Mouse (Mus musculus) embryonic stem cell, embryonic (primary cell): ENCODE measurements around the gene Dhrs1.

ENCODE experiments used
- CTCF ChIA-PET, 4 experiments: fragments of 300-600 bp in 2 of 4; fragments of 350-600 bp in 2 of 4; sonication (Branson Sonifier 250); formaldehyde crosslinking; loops; one replicate each; lab custom pipeline; 2022; ENCODE audit warnings: inconsistent platforms in 2 of 4; lab: Charles Lee
- POLR2A ChIA-PET, 4 experiments: fragments of 300-600 bp in 2 of 4; fragments of 350-600 bp in 2 of 4; sonication (Branson Sonifier 250); formaldehyde crosslinking; loops; one replicate each; lab custom pipeline; 2022; ENCODE audit warnings: antibody characterized with exemption in 4 of 4, inconsistent platforms in 1 of 4; lab: Charles Lee

The Dhrs1 gene

GRCm38 (mm10) chr14:55777176-55777575 is 31.7 kb upstream of the Dhrs1 start:
- ChIA-PET CTCF (interaction anchor here in 2 of 4 experiments (0.6 to 1.6 kb wide), 7 partner anchors 15 to 696 kb away, joined by 3 to 5 read pairs (median 4); no protein-coding TSS in a partner anchor), POLR2A (interaction anchor here in 2 of 4 experiments (0.6 to 1.2 kb wide), 5 partner anchors 17 to 143 kb away, joined by 3 to 6 read pairs (median 3); partner anchors contain the start of gene Mdp1 (in 1 of the 2))

- ChIA-PET POLR2A (interaction anchor here in 2 of 4 experiments (0.6 to 0.9 kb wide), 6 partner anchors 16 to 158 kb away, joined by 3 to 6 read pairs (median 3); partner anchors contain the start of gene Mdp1 (in 1 of the 2)), CTCF (interaction anchor here in 2 of 4 experiments (0.6 to 1.6 kb wide), 7 partner anchors 15 to 696 kb away, joined by 3 to 5 read pairs (median 4); no protein-coding TSS in a partner anchor)
These were observed 31.2 kb upstream of the Dhrs1 start for GRCm38 (mm10) chr14:55776711-55777110.

GRCm38 (mm10) chr14:55769087-55769703 is 23.7 kb upstream of the Dhrs1 start:
- POLR2A ChIA-PET = interaction anchor here in 2 of 4 experiments (0.9 to 2.2 kb wide), 6 partner anchors 8 to 179 kb away, joined by 3 to 7 read pairs (median 4); partner anchors contain the start of genes Ltb4r2 (in 1 of the 2), Psme2 (in 1 of the 2) and Tm9sf1 (in 1 of the 2)

GRCm38 (mm10) chr14:55768555-55768954 is 23.1 kb upstream of the Dhrs1 start:
- ChIA-PET CTCF (interaction anchor here in 3 of 4 experiments (0.5 to 2.4 kb wide), 6 partner anchors 9 to 151 kb away, joined by 3 to 15 read pairs (median 3); no protein-coding TSS in a partner anchor), POLR2A (interaction anchor here in 2 of 4 experiments (1.0 to 2.2 kb wide), 3 partner anchors 17 to 178 kb away, joined by 3 to 7 read pairs (median 4); partner anchors contain the start of genes Psme2 (in 1 of the 2) and Tm9sf1 (in 1 of the 2))

More at GRCm38 (mm10) chr14:55769087-55769703, 23.7 kb upstream of the Dhrs1 start:
- CTCF ChIA-PET = interaction anchor here in 2 of 4 experiments (0.7 to 2.4 kb wide), 5 partner anchors 11 to 105 kb away, joined by 3 to 7 read pairs (median 4); no protein-coding TSS in a partner anchor

GRCm38 (mm10) chr14:55767519-55768414 is 22.3 kb upstream of the Dhrs1 start:
- POLR2A ChIA-PET = interaction anchor here in 3 of 4 experiments (1.0 to 2.2 kb wide), 4 partner anchors 18 to 177 kb away, joined by 3 to 7 read pairs (median 4); partner anchors contain the start of genes Psme2 (in 1 of the 3) and Tm9sf1 (in 1 of the 3)
- CTCF ChIA-PET = interaction anchor here (0.5 to 2.4 kb wide), 11 partner anchors 8 to 152 kb away, joined by 3 to 15 read pairs (median 3); partner anchors contain the start of genes Ripk3 (in 1 of the 4) and Tinf2 (in 1 of the 4)

GRCm38 (mm10) chr14:55765696-55766095 is 20.2 kb upstream of the Dhrs1 start, which contains the start of gene Ltb4r1:
Ltb4r1 (plus strand) TSS chr14:55765962.
- POLR2A ChIA-PET = no interaction called here
- CTCF ChIA-PET = no interaction called here

GRCm38 (mm10) chr14:55763166-55763565 is 17.7 kb upstream of the Dhrs1 start:
- POLR2A ChIA-PET = interaction anchor here (0.5 to 4.0 kb wide), 9 partner anchors 9 to 220 kb away, joined by 3 to 20 read pairs (median 3); partner anchors contain the start of genes Gmpr2 (in 1 of the 4), Nedd8 (in 1 of the 4) and Rabggta (in 1 of the 4)
- CTCF ChIA-PET = interaction anchor here in 1 of 4 experiments (1.0 to 1.1 kb wide), 2 partner anchors 18 to 111 kb away, joined by 3 read pairs; no protein-coding TSS in a partner anchor

GRCm38 (mm10) chr14:55762001-55762821 is 16.7 kb upstream of the Dhrs1 start:
- CTCF ChIA-PET = interaction anchor here in 3 of 4 experiments (0.6 to 2.7 kb wide), 21 partner anchors 8 to 265 kb away, joined by 3 to 10 read pairs (median 3); partner anchors contain the start of genes A730061H03Rik (in 1 of the 3), Emc9 (in 1 of the 3), Mdp1 (in 1 of the 3) and Tinf2 (in 1 of the 3)
- POLR2A ChIA-PET = interaction anchor here (0.7 to 4.0 kb wide), 25 partner anchors 8 to 1345 kb away, joined by 3 to 20 read pairs (median 5); partner anchors contain the start of genes A730061H03Rik (in 2 of the 4), Gmpr2 (in 2 of the 4), Nedd8 (in 2 of the 4) and Tinf2 (in 2 of the 4)

GRCm38 (mm10) chr14:55761163-55761562 is 15.7 kb upstream of the Dhrs1 start, which contains the start of gene Ltb4r2:
Ltb4r2 (plus strand) TSS chr14:55761428.
- CTCF ChIA-PET = interaction anchor here (0.6 to 2.7 kb wide), 42 partner anchors 9 to 497 kb away, joined by 3 to 15 read pairs (median 4); partner anchors contain the start of genes Tinf2 (in 3 of the 4), A730061H03Rik (in 1 of the 4), Cbln3 (in 1 of the 4) and Dcaf11 (in 1 of the 4)
- POLR2A ChIA-PET = interaction anchor here (0.6 to 4.0 kb wide), 34 partner anchors 8 to 384 kb away, joined by 3 to 20 read pairs (median 4); partner anchors contain the start of genes Tinf2 (in 3 of the 4), A730061H03Rik (in 2 of the 4), Gmpr2 (in 2 of the 4) and Nedd8 (in 2 of the 4)

- ChIA-PET CTCF (interaction anchor here (0.6 to 2.7 kb wide), 39 partner anchors 8 to 417 kb away, joined by 3 to 15 read pairs (median 3); partner anchors contain the start of genes Tinf2 (in 3 of the 4), Dhrs1 (in 2 of the 4), Nop9 (in 2 of the 4) and Psme2 (in 2 of the 4)), POLR2A (interaction anchor here in 3 of 4 experiments (0.6 to 4.0 kb wide), 28 partner anchors 12 to 723 kb away, joined by 3 to 20 read pairs (median 3); partner anchors contain the start of genes Rabggta (in 3 of the 3), Tinf2 (in 3 of the 3), A730061H03Rik (in 2 of the 3) and Dcaf11 (in 1 of the 3))
These were observed 14.7 kb upstream of the Dhrs1 start for GRCm38 (mm10) chr14:55760156-55760555.

- POLR2A ChIA-PET = interaction anchor here in 2 of 4 experiments (0.6 to 1.2 kb wide), 4 partner anchors 12 to 78 kb away, joined by 3 to 4 read pairs (median 3); partner anchors contain the start of gene Tinf2 (in 1 of the 2)
- CTCF ChIA-PET = no interaction called here
These were observed 12.9 kb upstream of the Dhrs1 start, which contains the start of gene Cideb for GRCm38 (mm10) chr14:55758363-55758784. Cideb (minus strand) TSS chr14:55758458.

GRCm38 (mm10) chr14:55757566-55757965 is 12.1 kb upstream of the Dhrs1 start:
- CTCF ChIA-PET = interaction anchor here in 2 of 4 experiments (0.6 to 1.0 kb wide), 3 partner anchors 11 to 242 kb away, joined by 3 to 5 read pairs (median 3); no protein-coding TSS in a partner anchor
- POLR2A ChIA-PET = interaction anchor here in 3 of 4 experiments (0.6 to 1.5 kb wide), 9 partner anchors 10 to 198 kb away, joined by 3 to 5 read pairs (median 3); partner anchors contain the start of genes Tinf2 (in 2 of the 3), A730061H03Rik (in 1 of the 3), Dcaf11 (in 1 of the 3) and Dhrs1 (in 1 of the 3)

- POLR2A ChIA-PET = interaction anchor here in 2 of 4 experiments (0.6 to 4.4 kb wide), 10 partner anchors 10 to 76 kb away, joined by 3 to 34 read pairs (median 5); partner anchors contain the start of genes Gmpr2 (in 1 of the 2), Ltb4r2 (in 1 of the 2), Nedd8 (in 1 of the 2) and Tinf2 (in 1 of the 2)
These were observed 1.8 kb upstream of the Dhrs1 start for GRCm38 (mm10) chr14:55747051-55747847.

GRCm38 (mm10) chr14:55745861-55746237 is 359 bp upstream of the Dhrs1 start:
- ChIA-PET CTCF (interaction anchor here in 2 of 4 experiments (0.5 to 3.2 kb wide), 17 partner anchors 12 to 1218 kb away, joined by 3 to 45 read pairs (median 4); partner anchors contain the start of genes A730061H03Rik (in 1 of the 2), Ltb4r2 (in 1 of the 2), Psme2 (in 1 of the 2) and Rabggta (in 1 of the 2)), POLR2A (interaction anchor here in 3 of 4 experiments (0.6 to 4.4 kb wide), 26 partner anchors 9 to 235 kb away, joined by 3 to 34 read pairs (median 4); partner anchors contain the start of genes Tinf2 (in 3 of the 3), Gmpr2 (in 2 of the 3), Mdp1 (in 2 of the 3) and Nedd8 (in 2 of the 3))

More at GRCm38 (mm10) chr14:55747051-55747847, 1.8 kb upstream of the Dhrs1 start:
- CTCF ChIA-PET = interaction anchor here in 2 of 4 experiments (0.7 to 2.5 kb wide), 8 partner anchors 10 to 172 kb away, joined by 3 to 9 read pairs (median 3); partner anchors contain the start of genes Ltb4r2 (in 2 of the 2), Tinf2 (in 2 of the 2) and Mdp1 (in 1 of the 2)
